Mouse (Mus musculus): Measurements from ENCODE around the gene Il17re.
A peak's percentile ranks its signal among the peaks of the same experiment; 100 is the strongest.

The Il17re gene

DNA sequence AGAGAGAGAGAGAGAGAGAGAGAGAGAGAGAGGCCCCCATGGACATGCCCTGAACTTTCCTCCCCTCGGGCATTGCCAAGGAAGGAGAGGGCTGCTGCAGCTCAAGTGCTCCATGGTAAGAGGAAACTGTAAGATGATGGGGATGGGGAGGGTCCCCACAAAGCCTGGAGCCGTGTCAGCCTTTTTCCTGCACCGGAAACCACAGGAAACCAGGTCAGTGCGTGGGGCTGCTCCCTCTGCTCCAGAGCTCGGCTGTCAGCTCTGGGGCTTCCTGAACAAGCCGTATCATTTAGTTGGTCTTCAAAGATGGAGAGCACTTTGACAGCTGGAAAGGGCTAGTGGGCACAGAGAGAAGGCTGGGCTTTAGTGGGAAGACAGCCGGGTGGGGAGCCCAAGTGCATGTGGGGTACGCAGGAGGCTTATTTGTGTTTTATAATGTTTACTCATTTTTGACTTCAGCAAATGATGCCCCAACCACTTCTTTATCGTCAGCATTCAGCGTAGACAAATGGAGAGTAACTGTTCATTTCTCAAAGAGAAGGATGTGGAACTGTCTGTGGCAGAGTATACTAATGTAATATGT lies at the start of gene Il17re:
Gene Il17re, plus strand, starts transcription at position 533 of the 583 bp plus-strand sequence.
- no peak for DNase-seq (ENCODE audit: low read depth, low spot score)

DNA sequence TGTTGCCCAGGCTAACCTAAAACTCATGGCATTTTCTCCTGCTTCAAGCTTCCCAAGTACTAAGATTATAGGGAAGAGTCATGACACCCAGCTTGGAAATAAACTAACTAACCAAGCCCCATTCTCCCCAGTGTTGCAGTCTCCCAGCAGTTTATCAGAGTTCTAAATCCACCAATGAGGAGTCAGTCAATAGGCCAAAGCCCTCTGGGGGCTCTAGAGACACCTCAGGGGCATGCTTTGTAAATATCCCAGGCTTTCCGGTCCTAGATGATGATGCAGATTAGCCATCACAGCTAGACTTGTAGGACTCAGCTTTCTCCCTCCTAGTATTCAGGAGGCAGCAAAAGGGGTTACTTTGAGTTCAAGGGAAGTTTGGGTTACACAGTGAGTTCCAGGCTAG lies 48.3 kb upstream of the Il17re start:
- DNase-seq (ENCODE audit: low read depth, low spot score): no peak

DNA sequence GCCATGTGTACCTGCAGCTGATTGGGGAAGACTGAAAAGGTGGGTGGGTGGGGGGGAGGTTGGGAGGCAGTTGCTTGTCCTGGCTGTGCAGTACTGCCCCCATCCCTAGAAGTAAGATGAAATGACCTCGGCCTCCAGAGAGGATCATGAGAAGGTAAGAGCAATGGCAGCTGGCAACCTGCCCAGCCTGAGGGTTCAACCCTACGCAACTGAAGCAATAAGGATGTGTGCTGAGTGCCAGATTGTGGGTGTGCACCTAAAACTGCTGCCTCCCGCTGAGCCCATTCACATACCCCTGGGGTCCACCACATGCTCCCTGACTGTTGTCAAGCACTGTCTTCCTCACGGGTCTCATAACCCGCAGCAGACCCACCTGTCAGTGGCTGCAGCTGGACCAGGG lies 41.9 kb upstream of the Il17re start:
- DNase-seq (ENCODE audit: low read depth, low spot score): no peak

DNA sequence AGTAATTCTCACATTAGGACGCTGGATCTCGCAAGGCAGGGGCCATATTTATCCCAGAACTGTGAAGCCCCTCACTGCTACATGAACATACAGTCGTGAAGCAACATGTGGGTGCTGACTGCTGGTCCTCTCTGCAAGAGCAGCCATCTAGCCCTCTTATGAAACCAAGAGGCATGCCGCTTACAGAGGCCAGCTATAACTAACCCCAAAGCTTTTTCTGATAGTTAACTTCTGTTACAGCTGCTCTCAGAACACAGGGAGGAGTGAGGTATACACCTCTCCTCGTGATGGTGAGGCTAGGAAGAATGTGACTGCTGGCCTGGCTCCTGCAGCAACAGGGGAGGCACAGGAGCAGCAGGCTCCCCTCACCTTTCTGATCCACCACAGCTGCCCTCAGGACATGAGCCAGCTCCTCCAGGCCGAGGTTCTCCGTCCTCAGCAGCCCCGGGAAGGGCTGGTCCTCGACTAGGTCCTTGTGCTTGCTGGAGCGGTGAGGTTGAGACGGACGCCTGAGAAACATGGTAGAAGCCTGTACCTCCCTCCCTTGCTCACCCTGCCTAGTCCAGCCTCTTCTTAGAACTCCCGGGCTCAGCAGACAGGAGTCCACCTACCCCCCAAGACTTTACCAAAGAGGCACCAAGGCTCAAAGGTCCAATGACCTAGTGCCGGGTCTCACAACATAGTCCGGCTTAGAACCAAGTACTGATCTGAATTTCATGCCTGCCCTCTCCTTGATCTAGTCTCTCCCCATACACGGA lies 39.7 kb upstream of the Il17re start:
- no peak for DNase-seq (ENCODE audit: low read depth, low spot score)

DNA sequence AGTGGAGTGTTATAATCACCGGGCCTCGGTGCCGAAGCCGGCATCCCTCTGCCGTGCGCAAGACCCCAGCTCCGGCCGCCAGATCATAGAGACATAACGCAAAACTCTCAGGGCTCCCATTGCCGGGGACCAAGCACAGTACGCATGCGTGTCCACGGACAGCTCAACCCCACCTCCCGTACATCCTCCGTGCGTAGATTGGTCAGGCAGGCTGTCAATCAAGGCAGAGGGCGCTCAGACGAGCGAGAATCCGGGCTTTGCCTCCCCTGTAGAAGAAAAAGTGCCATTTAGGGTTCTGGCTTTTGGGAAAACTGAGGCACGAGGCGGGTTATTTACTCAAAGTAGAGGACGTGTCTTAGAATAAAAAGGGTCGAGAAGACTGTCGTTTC lies 39.1 kb upstream of the Il17re start, which contains the start of gene Rpusd3:
Gene Rpusd3, minus strand, starts transcription at position 142 of the 389 bp plus-strand sequence.
- peak; percentile 99 for DNase-seq (ENCODE audit: low read depth, low spot score)

DNA sequence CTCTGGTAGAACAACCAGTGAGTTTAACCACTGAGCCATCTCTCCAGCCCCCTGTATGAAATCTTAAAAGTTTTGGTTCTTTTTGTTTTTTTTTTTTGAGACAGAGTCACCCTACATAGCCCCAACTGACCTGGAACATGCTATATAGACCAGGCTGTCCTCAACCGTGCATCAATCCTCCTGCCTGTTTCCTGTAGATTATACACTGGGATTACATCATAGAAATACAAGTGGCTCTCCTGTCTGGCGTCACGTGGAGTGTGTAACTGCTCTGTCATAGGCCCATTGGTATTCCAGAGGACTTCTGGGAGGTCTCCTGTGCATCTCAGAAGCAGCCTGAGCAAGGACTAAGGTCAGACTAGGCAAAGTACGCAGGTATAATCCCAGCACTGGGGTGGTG lies 35.3 kb upstream of the Il17re start:
- no peak for DNase-seq (ENCODE audit: low read depth, low spot score)

DNA sequence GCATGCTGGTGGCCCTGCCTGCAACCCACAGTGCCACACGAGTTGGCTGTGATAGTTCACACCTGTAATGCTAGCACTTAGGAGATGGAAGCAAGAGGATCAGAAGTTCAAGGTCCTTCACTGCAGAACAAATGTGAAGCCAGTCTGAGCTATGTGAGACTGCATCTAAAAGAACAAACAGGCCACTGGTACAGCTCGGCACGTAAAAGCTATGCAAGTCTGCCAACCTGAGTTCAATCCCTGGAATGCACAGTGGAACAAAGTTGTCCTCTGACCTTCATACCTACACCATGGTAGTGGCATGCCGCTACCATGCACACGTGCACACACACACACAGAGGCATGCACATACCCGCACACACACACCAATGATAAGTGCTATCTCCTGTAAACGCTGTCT lies 34.1 kb upstream of the Il17re start:
- DNase-seq (ENCODE audit: low read depth, low spot score): no peak

DNA sequence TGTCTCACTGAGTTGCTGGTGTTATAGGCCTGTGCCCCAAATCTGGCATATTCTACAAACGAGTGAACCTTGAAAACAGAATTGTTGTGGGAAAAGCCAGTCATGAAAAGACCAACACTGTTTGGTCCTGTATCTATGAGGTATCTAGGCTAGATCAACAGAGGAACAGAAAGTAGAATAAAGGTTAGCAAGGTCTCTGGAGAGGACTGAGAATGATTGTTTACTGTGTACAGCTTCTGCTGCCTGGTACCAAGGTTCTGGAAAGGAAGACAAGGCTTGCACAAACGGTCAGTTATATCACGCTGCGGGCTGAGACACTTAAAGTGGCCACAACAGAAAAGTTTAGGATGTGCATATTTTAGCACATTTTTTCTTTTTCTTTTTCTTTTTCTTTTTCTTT lies 31.6 kb upstream of the Il17re start:
- DNase-seq (ENCODE audit: low read depth, low spot score): no peak

DNA sequence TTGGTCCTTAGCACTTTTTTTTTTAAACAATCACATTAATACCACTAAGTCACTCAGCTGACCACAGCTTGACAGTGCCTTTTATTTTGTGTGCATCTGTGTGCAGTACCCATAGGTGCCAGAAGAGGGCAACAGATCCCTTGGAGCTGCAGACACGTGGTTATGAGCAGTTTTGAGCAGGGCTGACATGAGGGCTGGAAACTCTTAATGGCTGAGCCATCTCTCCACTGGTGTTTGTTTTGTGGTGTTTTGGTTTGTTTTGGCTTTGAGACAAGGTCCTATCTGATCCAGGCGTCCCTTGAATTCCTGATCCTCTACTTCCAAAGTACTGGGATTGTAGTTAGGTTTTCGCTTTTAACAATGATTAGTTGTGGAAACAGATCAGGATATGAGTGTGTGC lies 30.9 kb upstream of the Il17re start:
- DNase-seq (ENCODE audit: low read depth, low spot score): peak; percentile 40

DNA sequence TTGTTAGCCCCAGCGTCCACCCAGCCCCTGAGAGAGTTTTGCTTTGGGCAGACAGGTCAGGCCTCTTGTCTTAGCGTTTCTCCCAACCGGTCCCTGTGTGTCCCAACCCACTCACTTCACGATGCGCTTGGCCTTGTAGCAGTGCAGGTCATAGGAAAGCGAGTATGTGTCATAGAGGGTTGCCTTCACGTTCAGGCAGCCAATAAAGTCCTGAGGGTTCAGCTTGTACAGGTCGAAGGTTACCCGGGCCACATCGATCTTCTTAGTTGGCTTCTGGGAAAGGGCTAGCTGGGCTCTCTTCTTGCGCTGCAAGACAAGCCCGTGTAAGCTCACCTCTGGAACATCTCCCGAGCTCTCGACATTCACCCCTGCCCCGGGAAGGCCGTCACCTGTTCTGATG lies 30.3 kb upstream of the Il17re start:
- DNase-seq (ENCODE audit: low read depth, low spot score): no peak

DNA sequence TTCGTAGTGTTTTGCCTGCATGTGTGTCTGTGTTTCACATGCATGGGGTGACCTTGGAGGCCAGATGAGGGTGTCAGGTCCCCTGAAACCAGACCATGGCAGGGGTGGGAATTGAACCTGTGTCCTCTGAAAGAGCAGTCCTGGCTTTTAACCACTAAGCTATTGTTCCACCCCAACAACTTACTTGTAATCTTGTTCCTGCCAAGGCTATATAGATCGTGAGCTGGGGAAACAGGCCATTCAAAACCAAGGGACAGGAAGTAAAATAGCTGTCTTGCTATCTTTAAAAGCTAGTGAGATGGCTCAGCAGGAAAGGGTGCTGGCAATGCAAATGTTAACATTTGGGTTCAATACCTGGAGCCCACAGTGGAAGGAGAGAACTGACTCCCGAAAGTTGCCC lies 28.3 kb upstream of the Il17re start:
- no peak for DNase-seq (ENCODE audit: low read depth, low spot score)

DNA sequence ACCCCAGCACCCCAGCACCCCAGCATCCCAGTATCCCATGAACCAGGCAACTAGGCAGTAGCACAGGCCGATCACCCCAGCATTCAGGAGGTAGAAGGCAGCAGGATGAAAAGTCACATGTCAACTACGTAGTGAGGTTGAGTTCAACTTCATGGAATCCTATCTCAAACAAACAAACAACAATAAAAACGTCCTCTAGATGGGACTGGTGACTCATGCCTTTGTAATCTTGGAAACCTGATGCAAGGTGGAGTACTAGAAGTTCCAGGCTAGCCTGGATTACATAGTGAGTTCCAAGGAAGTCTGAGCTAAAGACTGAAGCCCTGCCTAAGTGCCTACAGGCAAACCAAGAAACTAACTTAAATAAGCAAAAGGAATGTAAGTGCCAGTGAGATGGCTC lies 27.4 kb upstream of the Il17re start:
- no peak for DNase-seq (ENCODE audit: low read depth, low spot score)

DNA sequence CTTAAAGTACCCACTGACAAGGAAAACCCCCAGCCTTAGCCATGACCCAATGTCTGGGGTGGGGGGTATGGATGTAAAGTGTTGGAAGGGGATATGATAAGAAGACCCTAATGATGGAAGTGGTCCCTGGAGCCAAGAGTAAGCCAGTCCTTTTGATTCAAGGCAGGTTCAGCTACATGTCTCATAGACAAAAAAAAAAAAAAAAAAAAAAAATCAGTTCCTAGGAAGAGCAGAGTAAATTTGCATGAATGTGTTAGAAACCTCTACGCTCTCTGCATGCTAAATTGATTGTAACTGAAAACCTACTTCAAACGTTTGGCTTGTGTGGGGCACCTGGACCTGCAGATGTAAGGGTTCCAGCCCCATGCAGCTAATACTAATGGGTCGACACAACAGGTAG lies 26.5 kb upstream of the Il17re start:
- DNase-seq (ENCODE audit: low read depth, low spot score): no peak

DNA sequence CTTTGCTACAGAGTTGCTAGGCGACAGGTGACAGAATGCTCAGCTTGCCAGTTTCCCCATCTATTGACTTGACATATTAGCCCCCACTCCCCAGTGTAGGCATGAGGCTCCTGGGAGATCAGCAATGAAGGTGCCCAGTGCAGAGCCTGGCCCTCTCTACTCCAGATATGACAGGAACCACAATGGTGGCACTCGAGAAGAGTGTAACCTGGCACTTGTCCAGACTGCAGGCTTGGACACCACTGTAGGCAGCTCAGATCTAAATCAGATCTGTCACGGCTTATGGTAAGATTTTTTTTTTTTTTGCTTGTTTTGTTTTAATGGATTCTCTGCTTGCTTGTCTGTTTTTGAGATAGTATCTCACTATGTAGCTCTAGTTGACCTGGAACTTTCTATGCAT lies 24.6 kb upstream of the Il17re start:
- no peak for DNase-seq (ENCODE audit: low read depth, low spot score)

DNA sequence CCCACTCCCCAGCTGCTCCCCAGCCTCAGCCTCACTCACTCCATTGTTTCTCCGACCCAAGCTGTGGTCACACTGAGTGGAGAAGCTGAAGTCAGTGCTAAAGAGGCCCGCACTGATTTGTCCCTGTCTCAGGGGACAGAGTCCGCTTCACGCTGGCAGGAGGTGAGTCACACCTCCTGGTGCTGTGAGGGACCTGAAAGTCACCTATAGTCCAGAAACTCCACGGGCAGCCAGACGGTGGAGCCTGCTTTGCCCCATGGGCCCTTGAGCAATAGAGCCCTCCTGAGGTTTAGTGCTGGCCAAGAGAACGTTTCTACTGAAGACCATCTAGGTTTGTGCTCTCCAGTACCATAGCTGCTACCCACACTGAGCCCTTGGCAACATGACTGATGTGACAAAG lies 23.6 kb upstream of the Il17re start:
- DNase-seq (ENCODE audit: low read depth, low spot score): no peak

DNA sequence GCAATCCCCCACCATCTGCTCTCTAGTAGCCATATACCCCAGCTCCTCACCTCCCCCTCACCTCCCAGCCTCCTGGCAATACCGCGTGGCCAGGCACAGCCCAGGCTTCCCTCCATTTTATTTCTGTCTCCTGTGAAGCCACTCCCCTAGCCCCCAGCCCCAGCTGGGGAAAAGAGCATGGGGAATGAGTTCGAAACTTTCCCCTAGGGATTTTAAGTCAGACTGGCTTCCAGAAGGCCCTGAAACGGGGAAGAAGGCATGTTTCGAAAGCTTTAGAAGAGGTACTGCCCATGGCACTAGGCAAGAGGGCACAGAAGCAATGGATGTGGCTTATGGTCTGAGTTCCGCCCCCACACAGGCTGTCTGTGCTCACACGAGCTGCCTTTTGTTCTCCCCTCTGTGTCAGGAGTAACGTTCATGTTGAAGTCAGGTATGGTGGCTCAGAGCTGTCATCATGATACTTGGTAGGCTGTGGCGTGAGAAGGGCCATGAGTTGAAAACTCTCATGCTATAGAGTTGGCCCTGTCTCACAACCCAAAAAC lies 22.5 kb upstream of the Il17re start, which contains the start of gene Cidec:
Gene Cidec, minus strand, starts transcription at position 97 of the 542 bp plus-strand sequence.
- no peak for DNase-seq (ENCODE audit: low read depth, low spot score)

DNA sequence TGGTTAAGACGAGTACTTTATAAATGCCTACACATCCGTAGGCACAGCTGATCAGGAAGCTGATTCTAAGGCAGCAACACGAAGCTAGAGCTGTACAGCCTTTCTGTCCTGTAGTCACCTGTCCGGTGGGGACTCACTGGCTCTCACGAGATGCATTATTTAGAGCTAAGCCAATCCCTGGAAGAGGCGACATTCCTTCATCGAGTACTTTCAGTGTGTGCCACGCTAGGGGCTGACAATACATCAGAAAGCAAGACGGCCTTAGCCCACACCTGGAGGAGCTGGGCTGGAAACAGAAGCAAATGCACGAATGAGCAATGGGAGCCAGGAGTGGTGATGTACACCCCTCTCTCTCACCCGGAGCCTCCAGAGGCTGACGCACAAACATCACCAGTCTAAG lies 21.1 kb upstream of the Il17re start:
- no peak for DNase-seq (ENCODE audit: low read depth, low spot score)

DNA sequence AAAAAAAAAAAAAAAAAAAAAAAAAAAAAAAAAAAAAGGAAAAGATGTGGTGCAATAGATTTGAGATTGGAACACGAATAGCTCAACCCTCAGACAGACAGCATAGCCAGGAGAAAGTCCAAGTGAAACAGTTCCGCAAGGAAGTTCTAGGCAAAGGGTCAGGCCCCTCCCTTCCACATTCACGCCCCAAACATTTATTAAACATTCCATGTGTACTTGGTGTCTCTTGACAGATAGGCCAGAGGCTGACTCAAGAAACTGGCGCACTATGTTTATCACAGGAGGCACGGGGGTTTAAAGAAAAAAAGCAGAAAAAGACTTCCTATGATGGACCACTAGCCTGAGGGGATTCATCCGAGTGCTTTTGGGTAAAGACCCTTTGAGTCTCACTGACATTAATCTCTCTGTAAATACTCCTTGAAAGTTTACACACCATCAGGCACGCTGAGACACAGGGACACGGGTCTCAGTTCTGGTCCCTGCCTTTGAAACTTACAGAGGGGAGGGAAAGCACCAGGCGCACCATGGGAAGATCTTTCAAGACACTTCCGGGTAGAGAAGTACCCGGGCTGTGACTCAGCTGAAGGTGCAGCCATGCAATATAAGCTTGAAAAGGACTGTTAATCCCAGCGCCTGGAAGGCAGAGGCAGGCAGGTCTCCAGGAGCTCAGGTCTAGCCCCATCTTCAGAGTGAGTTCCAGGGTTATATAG lies 19.4 kb upstream of the Il17re start:
- no peak for DNase-seq (ENCODE audit: low read depth, low spot score)

DNA sequence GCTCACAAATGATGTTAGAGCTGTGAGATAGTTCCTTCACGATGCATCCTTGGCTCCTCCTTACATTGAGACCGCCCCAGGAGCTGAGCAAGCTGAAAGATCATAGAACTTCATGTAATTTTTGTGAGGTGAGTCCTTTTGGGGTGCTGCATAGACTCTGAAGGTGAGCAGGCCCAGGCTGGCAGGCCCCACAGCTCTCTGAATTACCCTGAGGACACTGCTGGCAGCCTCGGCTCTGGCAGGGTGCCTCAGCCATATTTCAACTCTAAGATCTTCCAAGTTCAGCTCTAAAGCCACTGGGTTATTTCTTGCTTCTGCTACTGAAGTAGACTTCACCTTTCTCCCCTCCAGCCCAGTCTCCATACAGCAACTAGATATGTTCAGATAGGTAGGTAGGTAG lies 17.6 kb upstream of the Il17re start:
- DNase-seq (ENCODE audit: low read depth, low spot score): no peak

DNA sequence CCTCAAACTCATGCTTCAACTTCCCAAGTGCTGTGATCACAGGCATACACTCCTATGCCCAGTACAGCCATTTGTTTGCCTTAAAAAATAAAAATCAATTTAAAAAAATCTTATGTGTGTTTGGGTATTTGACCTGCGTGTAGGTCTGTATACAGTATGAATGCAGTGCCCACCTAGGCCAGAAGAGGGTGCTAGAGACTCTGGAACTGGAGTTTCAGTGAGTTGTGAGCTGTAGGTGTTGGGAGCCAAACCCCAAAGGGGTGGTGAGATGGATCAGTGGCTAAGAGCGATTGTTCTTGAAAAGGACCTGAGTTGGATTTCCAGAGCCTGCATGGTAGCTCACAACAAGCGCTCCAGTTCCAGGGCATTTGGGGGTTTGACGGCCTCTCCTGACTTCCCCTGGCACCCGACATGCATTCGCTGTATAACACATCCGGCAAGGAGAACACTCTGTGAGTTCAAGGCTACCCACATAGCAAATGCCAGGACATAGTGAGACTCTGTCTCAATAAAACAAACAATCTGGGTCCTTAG lies 17.1 kb upstream of the Il17re start:
- DNase-seq (ENCODE audit: low read depth, low spot score): peak; percentile 65

DNA sequence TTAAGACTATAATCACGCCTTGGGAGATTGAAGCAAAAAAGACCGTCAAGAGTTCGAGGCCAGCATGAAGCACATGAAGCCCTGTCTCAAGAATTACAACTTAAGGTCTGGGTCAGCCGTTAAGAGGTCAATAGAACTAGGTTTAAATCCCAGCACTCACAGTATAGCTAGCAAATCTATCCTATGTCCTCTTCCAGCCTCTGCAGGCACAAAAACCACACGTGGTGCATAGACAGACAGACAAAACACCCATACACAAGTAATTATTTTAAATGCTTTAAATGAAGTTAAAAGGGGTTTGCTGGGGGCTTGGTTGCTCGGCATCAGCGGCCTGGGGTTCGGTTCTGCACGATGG lies 16.2 kb upstream of the Il17re start:
- no peak for DNase-seq (ENCODE audit: low read depth, low spot score)

DNA sequence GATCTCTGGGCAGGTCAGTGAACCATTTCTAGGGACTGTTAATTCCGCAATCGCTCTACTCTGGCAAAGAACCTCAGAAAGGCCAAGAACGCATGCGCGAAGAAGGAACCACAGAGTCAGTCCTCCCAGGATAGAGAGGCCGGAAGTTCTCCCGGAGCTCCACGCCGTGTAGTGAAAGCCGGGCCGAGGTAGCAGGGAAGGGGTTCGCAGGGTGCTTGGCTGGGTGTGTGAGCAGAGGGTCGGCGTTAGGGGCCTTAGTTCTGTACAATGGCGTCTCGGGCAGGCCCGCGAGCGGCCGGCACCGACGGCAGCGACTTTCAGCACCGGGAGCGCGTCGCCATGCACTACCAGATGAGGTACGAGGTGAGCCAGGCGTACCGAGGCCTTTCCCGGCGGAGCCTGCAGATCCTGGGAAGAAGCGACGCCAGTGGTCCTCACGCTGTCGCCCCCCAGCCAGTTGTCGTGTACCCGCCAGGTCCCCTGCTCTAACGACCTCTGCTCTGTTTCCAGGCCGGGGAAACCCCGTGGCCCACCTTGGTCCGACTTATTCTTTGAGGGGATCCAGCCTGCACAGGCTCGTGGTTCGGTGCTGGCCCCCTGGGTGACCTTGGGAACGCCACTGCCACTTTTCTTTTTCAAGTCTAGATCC lies 15.7 kb upstream of the Il17re start, which contains the start of gene Jagn1:
Gene Jagn1, plus strand, starts transcription at position 128 of the 649 bp plus-strand sequence.
- peak; percentile 95 for DNase-seq (ENCODE audit: low read depth, low spot score)

Measured in retina, postnatal 7 days (tissue).